Mouse (Mus musculus) ES-Bruce4 (cell line): ENCODE data around the gene Mon1a.

Experiments
- CTCF ChIP-seq: IDR thresholded peaks from one replicate; pipeline ENCODE4 v1.8.1; 2011; ENCODE audit warnings: low read depth, low read length
- EP300 ChIP-seq: IDR thresholded peaks from 2 replicates; pipeline ENCODE4 v1.6.1; 2011; ENCODE audit warnings: low read depth, low read length; ENCODE audit not compliant: insufficient read depth
- POLR2A ChIP-seq: IDR thresholded peaks from one replicate; pipeline ENCODE4 v1.8.1; 2011; ENCODE audit warnings: low read length; ENCODE audit not compliant: insufficient read depth

DNA sequence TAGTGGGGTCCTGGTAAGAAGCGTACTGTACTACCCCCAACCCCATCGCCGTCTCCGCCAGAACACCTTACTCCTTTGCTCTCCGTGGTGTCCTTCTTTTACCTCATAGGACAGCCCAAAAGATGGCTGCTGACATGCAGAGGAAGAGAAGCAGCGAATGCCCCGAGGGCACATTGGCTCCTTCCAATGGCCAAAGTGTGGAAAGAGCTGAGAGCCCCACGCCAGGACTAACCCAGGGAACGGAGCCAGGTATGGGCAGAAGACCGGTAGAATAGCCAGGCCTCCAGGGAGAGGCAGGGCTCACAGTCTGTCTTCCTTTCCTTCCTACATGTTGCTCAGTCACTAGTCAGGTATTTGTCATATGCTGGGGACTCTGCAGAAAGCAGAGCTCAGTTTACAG is 10.6 kb downstream of the Mon1a start:
- TF ChIP-seq POLR2A (no peak), CTCF (no peak), EP300 (no peak)
